Mouse (Mus musculus): ENCODE measurements around the gene Wscd1. TPM values are rescaled to one million over a fixed set of nuclear protein-coding genes. Genes with fewer than 3 reads are reported as not detected.
"Not testable (repeated sequence)": the region's sequence is repeated elsewhere in the genome, so short reads cannot be mapped to it uniquely, and the experiment has no call there.

Gene Wscd1
- total RNA-seq, 4 experiments from 2014 or later = 108 to 120 (median 117) TPM

- not testable (repeated sequence) for DNase-seq (ENCODE audit: low spot score in 2 of 2)
These were observed 71.8 kb downstream of the Wscd1 start for GRCm38 (mm10) chr11:71821526-71821925.

GRCm38 (mm10) chr11:71822031-71822430, 72.3 kb downstream of the Wscd1 start:
- DNase-seq (ENCODE audit: low spot score in 2 of 2) = no peak

GRCm38 (mm10) chr11:71824971-71825370, 75.3 kb downstream of the Wscd1 start:
- no peak for DNase-seq (ENCODE audit: low spot score in 2 of 2)
